Mouse (Mus musculus): ENCODE data around the gene Macrod1.

The Macrod1 gene

DNA sequence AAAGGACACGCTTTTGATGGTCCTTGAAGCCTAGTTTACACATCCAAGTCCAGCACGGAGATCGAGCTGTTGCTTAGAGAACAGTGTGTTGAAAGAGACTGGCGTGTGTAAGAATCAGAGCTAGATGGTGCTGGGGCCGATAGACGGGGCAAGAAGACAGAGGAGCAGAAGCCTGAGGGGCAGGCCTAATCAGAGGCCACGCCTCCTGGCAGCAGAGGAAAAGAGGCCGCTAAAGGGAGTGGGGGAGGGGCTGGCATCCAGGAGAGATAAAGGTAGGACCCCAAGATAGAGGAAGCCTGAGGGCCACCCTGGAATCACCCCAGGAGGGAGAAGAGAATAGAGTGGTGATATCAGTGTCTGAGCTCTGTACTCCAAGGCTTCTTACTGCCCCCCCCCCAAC lies 114.8 kb downstream of the Macrod1 start:
- DNase-seq (ENCODE audit: low spot score): no peak

DNA sequence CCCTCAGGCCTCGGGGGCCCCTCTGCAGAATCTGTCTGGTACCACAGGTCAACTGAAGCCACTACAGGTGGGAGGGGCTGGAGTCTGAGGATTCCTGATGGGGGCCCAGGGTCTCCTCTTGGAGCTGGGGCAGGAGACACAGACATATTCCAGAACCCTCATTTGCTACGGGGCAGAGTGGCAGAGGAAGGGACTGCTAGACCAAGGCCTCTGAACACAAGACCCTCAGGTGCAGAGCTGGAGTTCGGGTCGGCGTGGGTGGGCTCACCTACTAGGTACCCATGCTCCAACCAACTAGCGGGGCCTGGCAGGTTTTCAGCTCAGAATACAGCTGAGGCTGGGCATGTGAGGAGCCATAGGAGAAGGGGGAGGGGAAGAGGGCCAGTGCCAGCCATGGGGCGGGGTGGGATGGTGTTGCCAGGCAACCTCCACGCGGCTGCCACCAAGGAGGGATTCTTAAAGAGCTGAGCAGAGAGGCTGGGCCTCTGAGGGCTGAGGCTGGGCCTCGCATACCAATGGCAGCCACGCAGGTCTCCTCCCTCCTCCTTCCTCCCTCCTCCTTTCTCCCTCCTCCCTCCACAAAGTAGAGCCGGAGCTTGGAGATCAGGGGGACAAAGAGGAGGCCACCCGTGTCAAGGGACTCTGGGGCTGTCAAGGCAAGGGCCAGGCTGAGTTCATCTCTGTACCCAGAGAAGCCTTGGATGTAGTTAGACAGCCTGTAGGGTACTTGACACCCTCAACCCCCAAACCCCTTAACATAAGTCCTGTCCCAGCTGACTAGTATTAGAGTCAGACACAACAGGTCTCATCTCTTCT lies 115.6 kb downstream of the Macrod1 start:
- no peak for DNase-seq (ENCODE audit: low spot score)

DNA sequence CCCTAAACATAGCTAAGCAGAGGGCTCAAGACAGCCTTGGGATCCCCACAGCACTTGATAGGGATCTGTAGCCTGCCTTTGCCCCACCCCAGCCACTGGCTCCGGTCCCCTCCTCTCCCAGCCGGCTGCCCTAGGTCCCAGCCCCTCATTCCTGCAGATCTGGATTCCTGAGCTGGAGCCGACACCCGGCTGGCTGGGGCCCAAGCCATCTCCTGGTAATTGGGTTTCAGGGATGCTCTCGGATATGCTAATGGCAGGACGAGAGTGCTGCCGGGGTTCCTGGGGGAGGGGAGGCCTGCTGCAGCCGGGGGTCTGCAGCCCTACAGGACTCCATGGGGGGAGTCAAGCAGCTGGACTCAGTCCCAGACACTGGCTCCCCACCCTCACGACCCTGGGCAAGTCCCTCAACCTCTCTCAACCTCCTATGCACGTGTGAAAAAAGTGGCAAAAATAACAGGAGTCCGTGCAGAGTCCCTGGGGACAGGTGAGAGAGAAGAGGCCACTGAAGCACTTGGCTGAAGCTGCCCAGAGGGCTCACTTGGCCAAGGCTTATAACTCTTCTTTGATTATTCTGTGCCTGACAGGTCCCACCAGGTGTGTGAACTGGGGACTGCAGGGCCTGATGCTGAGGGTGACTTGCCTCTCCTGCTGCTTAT lies 119.6 kb downstream of the Macrod1 start:
- no peak for DNase-seq (ENCODE audit: low spot score)

DNA sequence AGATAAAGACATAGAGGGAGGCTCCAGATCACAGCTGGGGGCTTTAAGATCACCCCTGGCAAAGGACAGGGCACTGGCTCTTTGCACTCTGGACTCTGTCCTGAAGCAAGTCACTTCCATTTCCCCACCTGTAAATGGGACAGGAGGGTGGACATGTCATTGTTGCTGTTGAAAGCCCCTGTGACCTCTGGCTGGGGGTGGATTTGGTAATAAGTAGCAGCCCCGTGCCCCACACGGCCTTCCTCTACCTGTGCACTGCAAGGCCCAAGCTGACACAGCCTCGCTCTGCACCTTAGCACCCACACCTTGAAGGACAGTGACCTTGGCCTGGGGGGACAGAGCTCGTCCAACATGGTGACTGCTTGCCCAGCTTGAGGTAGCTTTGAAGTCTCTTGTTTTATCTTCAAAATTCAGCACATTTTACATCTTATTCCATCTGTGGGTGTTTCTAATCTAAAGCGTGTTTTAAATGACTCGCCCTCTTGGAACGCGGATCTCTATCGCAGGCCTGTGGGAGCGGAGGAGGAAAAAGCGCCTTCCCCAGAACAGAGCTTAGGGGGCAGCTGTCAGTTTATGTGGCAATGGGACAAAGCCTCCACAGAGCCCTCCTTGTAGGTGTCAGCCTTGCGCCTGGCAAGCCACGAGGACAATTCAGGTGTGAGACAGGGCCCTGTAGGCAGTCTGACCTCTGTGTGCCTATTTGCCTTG lies 121.3 kb downstream of the Macrod1 start:
- no peak for DNase-seq (ENCODE audit: low spot score)

DNA sequence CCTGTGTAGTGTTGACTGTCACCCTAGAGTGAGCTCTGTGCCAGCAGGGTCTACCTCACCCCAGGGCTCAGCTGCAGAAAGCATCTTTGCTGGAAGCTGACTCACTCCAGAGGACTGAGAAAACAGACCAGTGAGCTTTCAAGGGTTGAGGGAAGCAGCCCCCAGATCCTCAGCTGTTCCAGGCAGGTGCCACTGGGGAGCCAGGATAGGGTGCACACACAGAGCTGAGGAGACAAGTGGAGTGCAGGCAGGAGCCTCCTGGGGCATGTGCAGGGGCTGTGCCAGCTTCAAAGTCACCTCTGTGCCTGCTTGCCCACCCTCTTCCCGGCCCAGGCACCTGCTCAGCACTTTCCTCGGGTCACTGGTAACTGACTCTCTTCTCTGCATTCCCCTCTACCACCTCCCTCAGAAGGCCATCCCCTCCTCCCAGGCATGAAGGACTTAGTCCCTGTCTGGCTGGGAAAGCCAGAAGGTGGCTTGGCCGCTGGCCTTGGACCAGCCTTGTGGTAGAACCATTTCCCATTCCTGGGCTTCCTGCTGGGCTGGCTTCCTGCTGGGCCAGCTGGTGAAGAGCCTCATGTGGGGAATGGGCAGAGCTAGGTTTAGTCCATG lies 122.3 kb downstream of the Macrod1 start:
- no peak for DNase-seq (ENCODE audit: low spot score)

DNA sequence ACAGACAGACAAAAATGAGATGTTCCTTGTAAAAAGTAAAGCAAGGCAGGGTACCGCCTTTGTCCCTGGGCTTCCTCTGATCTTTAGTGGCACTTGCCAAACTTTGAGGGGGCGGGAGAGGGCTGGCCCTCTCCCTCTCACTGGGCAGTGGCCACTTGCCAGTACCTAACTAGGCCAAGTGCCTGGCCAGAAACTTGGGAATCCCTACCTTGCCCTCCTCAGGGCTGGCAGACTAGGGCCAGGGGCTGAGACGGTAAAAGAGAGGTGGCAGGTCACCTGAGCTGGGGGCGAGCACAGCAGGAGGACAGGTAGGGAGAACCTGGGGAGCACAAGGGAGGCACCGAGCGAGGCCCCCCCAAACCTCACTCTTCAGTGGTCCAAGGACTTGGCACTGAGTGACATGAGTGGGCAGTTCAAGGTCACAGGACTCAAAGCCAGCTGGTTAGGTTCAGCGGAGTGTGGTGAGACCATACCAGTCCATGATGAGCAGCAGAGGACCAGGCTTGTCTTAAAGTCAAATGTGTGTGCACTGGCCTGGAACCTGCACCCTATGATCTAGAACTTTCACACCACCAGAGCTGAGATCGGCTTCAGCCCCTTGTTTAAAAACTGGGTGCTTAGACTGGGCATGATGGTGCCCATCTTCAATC lies 124.3 kb downstream of the Macrod1 start:
- no peak for DNase-seq (ENCODE audit: low spot score)

DNA sequence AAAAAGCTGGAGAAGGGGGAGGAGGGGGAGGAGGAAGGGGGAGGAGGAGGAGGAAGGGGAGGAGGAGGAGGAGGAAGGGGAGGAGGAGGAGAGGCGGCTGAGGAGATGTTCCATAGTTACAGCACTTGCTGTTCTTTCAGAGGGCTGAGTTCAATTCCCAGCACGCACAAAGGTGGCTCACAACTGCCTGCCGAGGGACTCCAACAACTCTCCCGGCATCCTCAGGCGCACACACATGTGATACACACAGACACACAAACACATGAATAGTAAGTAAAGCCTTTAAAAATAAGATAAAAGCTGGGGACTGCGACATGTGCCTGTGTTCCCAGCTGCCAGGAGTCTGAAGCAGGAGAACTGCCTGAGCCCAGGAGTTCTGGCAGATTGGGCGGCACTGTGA lies 124.9 kb downstream of the Macrod1 start:
- no peak for DNase-seq (ENCODE audit: low spot score)

DNA sequence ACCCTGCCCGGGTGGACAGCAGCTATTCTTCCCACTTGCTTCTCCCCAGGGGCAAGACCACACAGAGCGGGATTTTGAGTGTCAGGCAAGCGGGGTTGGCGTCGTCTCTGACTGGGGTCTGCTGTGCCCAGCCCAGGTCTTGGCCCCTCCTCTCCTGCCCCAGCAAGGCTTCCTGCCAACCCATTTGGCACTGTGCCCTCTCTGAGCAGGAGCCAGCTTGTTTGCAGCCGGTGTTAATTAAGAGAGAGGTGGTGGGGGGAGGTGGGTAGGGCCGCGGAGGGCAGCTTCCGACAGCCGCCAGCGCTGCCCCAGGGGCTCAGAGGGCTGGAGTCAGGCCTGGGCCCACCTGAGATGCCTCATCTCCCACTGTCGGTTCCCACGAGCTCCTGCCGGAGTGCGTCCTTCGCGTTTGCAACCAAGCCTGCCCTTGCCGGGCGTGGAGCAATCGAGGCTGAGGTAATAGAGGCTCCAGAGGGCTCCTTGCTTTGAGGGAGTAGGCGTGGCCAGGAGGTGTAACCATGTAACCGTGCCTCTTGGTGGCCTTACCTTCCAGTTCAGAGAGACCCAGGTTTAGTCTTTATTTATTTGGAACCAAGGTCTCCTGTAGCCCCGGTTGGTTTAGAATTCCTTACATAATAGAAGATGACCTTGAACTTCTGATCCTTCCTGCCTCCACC lies 125.8 kb downstream of the Macrod1 start:
- peak; percentile 55 for DNase-seq (ENCODE audit: low spot score)

DNA sequence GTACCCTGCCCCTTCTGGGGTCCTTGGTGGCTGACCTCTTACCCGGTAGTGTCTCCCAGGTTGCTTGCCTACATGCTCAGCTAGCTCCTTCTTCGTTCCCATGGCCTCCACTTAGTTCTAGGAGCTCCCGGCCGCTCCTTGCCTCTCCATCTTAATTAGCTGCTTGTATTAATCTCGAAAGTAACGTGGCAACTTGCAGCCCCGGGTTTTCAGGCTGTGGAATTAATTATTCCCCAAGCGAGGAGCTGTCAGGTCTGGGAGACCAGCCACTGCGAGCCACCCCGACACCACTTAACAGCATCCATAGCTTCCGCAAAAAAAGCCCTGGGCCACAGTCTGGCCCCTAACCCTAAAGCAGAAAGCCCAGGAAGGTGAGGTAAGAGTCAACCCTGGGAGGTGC lies 126.8 kb downstream of the Macrod1 start:
- no peak for DNase-seq (ENCODE audit: low spot score)

DNA sequence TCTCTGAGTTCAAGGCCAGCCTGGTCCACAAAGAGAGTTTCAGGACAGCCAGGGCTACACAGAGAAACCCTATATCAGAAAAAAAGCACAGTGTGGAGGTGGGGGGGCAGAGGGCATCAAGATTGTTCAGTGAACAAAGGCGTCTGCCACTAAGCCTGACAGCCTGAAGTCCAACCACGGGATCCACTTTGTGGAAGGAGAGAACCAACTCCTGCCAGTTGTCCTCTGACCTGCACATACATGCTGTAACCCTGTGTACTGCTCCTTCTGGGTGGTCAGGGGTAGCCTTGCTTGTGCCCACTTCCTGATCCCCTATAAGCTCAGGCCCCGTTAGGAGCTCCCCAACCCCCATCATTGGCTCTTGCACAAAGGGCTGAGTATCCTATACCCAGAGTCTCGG lies 128.4 kb downstream of the Macrod1 start:
- DNase-seq (ENCODE audit: low spot score): no peak

DNA sequence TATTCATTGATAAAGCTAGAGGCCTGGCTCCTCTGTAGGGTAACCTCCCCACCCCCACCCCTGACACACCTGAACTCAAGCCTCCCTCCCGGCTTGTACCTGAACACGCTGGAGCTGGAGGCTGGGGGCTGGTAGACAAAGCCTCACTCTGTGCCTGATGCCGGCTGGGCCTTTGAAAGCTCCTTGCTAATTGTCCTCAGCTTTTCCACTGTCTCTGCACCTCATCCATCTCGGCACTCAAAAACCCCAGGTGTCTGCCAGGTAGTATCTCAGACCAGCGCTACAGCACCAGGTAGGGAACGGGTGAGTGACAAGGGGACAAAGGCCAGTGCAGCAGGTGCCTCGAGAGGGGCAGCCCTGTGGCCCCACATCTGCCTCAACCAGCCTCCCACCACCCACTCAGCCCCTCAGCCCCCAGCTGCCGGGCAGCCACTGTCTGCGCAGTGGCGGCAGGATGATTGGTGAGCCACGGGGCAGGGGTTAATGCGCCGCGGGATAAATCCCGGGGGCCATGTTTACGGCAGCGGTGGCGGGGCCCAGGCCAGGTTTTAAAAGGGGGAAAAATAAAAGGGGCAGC lies 129.2 kb downstream of the Macrod1 start:
- DNase-seq (ENCODE audit: low spot score): no peak

DNA sequence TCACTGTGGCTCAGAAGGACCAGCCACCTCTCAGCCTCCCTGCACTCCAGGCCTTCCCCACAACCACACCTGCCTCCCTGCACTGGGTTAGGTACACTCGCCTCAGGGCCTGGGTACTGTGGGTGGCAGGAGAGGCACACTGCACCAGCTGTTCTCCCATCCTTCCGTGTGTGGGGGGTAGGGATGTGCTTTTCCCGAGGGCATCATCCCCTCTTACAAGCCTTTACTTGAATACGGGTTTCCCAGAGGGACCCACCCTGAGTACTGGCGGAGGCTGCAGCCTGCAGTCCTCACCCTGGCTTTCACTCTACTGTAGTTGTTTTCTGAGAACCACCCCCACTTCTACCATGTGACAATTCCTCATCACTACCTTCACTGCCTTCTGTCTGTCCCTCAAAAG lies 130.5 kb downstream of the Macrod1 start:
- no peak for DNase-seq (ENCODE audit: low spot score)

DNA sequence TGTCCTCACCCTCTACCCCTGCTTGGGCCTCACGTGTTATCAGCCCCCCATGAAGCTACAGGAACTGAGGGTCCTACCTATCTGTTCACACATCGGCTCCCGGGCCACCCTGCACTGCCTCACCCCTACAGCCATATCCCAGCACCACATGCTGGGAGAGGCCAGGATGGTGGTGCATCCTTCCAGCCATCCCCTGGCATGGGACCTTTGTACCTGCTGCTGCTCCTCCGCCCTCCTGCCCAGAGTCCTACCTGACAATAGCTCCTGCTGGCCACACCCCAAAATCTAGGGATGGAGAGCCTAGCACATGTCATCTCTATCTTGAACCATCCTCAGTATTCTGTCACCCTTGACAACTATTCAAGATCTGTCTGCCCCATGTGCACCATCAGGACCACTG lies 132.4 kb downstream of the Macrod1 start:
- no peak for DNase-seq (ENCODE audit: low spot score)

DNA sequence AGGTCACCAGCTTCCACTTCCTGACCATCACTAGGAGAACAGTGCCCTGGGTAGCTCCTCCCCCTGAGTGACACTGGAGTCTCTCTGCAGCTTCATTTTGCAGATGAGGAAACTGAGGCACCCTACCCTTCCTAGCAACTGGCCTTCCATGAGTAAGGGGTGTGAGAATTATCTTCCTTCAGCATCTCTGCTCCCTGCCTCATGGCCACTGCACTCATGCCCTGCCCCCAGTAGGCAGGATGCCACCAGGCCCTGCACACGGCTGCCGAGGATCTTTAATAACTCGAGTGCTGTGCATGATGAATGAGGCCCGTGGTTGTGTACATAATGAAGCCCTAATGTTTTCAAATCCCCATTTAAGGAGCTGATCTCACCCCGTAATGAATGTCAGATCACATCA lies 134.4 kb downstream of the Macrod1 start:
- no peak for DNase-seq (ENCODE audit: low spot score)

DNA sequence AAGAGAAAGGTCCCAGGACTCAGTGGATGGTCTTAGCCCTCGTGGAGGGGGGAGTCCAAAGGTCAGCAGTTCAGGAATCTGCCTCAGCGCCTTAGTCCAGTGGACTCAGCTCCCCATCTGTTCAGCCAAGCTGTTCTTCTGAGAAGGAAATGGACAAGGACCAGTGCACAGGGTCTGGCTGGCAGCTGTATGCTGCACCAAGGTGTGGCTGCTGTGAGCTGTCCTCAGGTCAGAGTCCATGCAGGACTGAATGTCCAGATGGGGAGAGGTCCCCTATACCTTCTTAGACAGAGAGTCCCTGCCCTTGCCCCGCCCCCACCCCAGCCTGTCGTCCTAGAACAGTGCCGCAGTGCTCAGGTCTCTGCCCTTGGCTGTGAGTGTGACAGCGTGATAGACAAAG lies 135.0 kb downstream of the Macrod1 start:
- DNase-seq (ENCODE audit: low spot score): no peak

DNA sequence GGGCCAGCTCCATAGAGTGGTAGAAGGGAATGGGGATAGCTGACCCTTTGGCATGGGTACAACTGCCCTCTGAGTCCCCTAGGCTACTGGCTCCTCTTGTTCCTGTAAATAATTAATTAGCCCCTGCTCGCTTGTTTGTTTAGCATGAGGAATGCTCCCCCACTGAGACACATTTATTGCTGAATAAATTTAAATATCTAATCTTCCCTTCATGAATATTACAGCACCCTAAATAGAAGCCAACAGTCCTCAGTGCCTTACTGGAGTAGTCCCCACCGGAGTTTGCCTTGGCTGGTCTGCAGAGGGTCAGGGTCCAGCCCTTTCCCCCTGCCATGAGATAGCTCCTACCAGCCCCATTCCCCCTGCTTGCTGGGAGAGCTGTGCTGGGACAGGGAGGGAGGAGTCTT lies 136.0 kb downstream of the Macrod1 start:
- no peak for DNase-seq (ENCODE audit: low spot score)

DNA sequence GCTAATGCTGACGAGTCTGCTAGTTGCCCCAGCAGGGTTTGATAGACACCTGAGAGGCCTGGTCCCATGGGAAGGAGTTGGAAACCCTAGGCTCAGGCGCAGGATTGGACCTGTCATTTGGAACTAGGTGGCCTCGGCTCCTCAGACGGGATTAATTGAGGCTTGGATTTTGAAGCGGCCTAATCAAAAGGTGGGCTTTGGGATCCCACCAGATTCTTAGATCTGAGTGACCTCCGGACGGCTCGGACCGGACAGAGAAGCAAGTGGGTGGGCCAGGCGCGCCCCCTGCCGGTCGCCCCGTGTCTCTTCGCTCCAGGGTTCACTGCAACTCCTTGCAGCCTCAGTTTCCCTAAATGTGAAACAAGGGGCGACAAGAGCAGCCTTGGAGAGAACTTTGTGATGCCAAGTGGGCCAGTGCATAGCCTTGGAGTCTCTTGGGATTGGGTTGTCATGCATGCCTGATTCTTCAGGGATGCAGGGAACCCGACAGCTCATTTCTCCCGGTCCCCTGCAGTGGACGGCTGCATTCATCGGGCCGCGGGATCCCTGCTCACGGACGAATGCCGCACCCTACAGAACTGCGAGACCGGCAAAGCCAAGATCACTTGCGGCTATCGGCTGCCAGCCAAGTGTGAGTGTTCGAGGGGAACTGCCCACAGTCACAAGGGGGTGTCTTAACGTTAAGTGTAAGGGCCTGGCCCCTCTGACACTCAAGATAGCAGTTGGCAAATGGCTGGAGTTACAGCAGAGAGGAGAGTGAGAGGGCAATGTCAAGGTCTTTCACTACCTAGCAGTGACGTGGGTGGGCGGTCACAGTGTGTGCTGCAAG lies 139.5 kb downstream of the Macrod1 start:
- DNase-seq (ENCODE audit: low spot score): peak; percentile 65

DNA sequence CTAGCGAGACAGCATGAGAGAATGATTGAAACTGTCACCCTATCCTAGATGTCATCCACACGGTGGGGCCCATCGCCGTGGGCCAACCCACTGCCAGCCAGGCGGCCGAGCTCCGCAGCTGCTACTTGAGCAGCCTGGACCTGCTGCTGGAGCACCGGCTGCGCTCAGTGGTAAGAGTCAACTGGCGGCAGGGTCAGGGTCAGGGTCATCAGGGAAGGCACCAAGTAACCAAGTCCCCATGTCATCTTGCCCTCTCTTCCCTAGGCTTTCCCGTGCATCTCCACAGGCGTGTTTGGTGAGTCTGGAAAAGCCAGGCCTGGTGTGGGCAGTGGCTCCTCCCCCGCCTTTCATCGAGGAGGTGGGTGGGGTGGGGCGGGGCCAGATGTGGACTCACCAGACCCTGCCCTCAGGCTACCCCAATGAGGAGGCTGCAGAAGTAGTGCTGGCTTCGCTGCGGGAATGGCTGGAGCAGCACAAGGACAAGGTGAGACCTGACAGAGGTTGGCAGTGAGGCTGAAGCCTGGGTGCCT lies 140.2 kb downstream of the Macrod1 start:
- DNase-seq (ENCODE audit: low spot score): no peak

DNA sequence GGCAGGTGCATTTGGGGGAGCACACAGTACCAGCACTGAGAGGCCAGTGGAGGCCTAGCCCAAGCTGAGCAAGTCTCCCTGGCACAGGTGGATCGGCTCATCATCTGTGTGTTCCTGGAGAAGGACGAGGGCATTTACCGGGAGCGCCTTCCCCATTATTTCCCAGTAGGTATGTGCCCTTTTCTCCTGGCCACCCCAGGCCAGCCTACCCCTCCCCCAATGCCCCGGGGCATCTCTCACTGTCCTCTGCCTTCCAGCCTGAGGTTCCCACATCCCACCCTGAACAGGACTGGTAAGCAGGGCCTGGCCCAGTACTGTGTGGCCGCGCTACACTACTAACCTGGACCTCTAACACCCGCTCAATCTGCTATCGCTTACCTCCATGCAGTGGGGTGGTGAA lies 140.8 kb downstream of the Macrod1 start:
- no peak for DNase-seq (ENCODE audit: low spot score)

DNA sequence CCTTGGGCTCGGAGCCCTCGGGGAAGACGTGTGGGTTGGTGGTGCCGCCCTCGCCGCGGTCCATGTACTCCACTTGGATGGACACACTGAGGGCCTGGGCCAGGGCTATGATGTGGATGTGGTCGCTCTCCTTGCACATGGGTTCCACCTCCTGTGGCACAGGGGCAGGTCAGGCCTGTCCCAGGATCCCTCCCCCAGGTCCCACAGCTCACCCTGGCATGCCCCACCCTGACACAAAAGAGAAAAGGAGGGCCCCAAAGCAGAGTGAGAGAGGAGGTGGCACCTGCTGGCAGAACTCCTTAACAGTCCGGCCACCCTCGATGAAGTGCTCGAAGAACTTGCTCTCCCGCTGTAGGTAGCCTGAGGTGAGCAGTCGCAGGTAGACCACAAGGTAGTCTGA lies 142.5 kb downstream of the Macrod1 start:
- no peak for DNase-seq (ENCODE audit: low spot score)
